Mouse (Mus musculus): ENCODE data around the gene Letmd1. TPM values are rescaled to one million over a fixed set of nuclear protein-coding genes. Genes with fewer than 3 reads are reported as not detected.
"Not testable (repeated sequence)": the region's sequence is repeated elsewhere in the genome, so short reads cannot be mapped to it uniquely, and the experiment has no call there.

Gene Letmd1
- polyA plus RNA-seq, 1 experiment: 44.4 TPM

DNA sequence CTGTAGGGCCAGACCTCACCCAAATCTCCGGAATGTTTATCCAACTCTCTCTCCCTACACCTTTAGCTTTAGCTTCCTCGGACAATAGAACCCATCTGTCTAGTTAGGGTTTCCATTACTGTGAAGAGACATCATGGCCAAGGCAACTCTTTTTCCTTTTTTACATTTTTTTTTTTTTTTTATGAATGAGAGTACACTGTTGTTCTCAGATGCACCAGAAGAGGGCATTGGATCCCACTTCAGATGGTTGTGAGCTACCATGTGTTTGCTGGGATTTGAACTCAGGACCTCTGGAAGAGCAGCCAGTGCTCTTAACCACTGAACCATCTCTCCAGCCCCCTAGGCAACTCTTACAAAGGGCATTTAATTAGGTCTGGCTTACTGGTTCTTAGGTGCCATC is 3.4 kb upstream of the Letmd1 start:
- WGBS: 77% methylated on average over 2 of the region's 2 CpGs
- DNase-seq: no peak
- Histone ChIP-seq H3K4me3 (replicated peaks; ENCODE audit: extremely low read depth, low read depth, low read length) (no peak overlapping the region), H3K4me1 (ENCODE audit: control insufficient read depth, insufficient read depth, low read length) (peaks cover 8% of the 10 kb centered on the region)
- TF ChIP-seq POLR2A (IDR thresholded peaks at IDR 0.05; ENCODE audit: borderline replicate concordance, extremely low read depth, low read depth, low read length): no peak
- TF ChIP-seq CTCF (IDR thresholded peaks at IDR 0.05; ENCODE audit: insufficient read depth, low read length): no peak

DNA sequence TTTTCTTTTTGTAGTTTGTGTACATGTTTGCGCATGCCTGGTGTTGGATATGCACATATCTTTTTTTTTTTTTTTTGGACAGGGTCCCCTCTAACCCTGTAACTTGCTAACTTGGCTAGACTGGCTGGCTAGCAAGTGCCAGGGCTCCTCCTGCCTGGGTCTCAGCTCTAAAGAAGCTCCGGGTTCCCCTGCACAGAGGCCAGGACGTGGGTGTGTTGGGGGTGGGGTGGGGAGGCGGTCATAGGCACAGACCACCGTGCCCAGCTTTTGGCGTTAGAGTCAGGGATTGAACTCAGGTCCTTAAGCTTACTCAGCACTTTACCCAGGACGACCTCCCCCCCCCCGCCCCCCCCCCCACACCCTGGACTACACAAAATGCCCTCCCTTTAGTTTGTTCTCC is 1.1 kb upstream of the Letmd1 start:
- no peak overlapping the region for H3K4me3 ChIP-seq (replicated peaks; ENCODE audit: extremely low read depth, low read depth, low read length)
- no peak for DNase-seq

DNA sequence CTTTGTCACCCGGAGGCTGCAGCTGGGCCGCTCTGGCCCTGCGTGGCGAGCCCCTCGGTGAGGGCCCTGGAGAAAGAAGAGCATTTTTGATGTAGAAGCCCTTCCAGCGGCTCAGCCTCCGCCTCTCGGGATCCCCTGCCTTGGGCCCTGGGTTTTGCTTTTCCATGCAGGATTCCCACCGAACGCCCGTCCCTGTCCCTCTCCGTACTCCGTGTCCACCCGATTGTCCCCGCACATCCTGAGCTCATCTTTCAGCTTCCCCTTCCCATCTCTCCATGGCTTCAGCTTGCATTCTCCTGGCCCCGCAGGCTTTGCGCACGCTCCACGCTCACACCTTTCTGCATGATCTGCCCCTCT is 344 bp downstream of the Letmd1 start:
- no peak for DNase-seq

More for the DNA sequence above, 1.1 kb upstream of the Letmd1 start:
- WGBS: 37% methylated on average over 8 of the region's 8 CpGs
- peaks cover 8% of the 10 kb centered on the region for H3K4me1 ChIP-seq (ENCODE audit: control insufficient read depth, insufficient read depth, low read length)
- TF ChIP-seq POLR2A (IDR thresholded peaks at IDR 0.05; ENCODE audit: borderline replicate concordance, extremely low read depth, low read depth, low read length): no peak
- no peak for TF ChIP-seq CTCF (IDR thresholded peaks at IDR 0.05; ENCODE audit: insufficient read depth, low read length)

GRCm38 (mm10) chr15:100470037-100470436 is 1.2 kb downstream of the Letmd1 start:
- no peak for DNase-seq
- Histone ChIP-seq H3K4me1 (ENCODE audit: control insufficient read depth, insufficient read depth, low read length) (peaks cover 8% of the 10 kb centered on the region), H3K4me3 (replicated peaks; ENCODE audit: extremely low read depth, low read depth, low read length) (no peak overlapping the region)
- no peak for TF ChIP-seq CTCF (IDR thresholded peaks at IDR 0.05; ENCODE audit: insufficient read depth, low read length)
- no peak for TF ChIP-seq POLR2A (IDR thresholded peaks at IDR 0.05; ENCODE audit: borderline replicate concordance, extremely low read depth, low read depth, low read length)
- 58% methylated on average over 10 of the region's 10 CpGs for WGBS

More for the DNA sequence above, 344 bp downstream of the Letmd1 start:
- WGBS: under 1% methylated on average over 19 of the region's 19 CpGs
- Histone ChIP-seq H3K4me3 (replicated peaks; ENCODE audit: extremely low read depth, low read depth, low read length) (peak overlapping the region; percentile 89), H3K4me1 (ENCODE audit: control insufficient read depth, insufficient read depth, low read length) (peaks cover 8% of the 10 kb centered on the region)
- TF ChIP-seq CTCF (IDR thresholded peaks at IDR 0.05; ENCODE audit: insufficient read depth, low read length) (no peak), POLR2A (IDR thresholded peaks at IDR 0.05; ENCODE audit: borderline replicate concordance, extremely low read depth, low read depth, low read length) (no peak)

- H3K4me1 ChIP-seq (ENCODE audit: control insufficient read depth, insufficient read depth, low read length): peaks cover 4% of the 10 kb centered on the region
- no peak overlapping the region for H3K4me3 ChIP-seq (replicated peaks; ENCODE audit: extremely low read depth, low read depth, low read length)
- no peak for TF ChIP-seq POLR2A (IDR thresholded peaks at IDR 0.05; ENCODE audit: borderline replicate concordance, extremely low read depth, low read depth, low read length)
- no peak for TF ChIP-seq CTCF (IDR thresholded peaks at IDR 0.05; ENCODE audit: insufficient read depth, low read length)
- no peak for DNase-seq
- 70% methylated on average over 7 of the region's 7 CpGs for WGBS
These were observed 5.2 kb downstream of the Letmd1 start for GRCm38 (mm10) chr15:100473926-100474503.

DNA sequence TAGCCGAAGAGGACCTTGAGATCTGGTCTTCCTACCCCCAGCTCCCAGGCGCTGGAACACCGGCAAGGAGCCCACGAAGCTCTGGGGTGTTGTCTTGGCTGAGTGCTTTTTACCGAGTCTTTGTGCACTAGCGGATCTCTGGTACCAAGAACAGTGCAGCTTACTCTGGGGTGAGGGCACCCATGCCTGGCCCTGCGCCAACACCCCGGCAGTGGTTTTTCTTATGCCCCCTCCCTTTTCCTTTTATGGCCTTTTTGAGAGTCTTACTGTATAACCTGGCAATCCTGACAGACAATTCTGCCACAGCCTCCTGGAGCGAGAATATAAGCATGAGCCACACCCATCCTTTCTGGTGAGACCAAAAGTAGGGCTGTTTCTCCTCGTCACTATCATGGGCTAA is 9.5 kb downstream of the Letmd1 start:
- Histone ChIP-seq H3K4me1 (ENCODE audit: control insufficient read depth, insufficient read depth, low read length) (no peaks in the 10 kb centered on the region), H3K4me3 (replicated peaks; ENCODE audit: extremely low read depth, low read depth, low read length) (no peak overlapping the region)
- no peak for DNase-seq
- 67% methylated on average over 10 of the region's 10 CpGs for WGBS
- TF ChIP-seq CTCF (IDR thresholded peaks at IDR 0.05; ENCODE audit: insufficient read depth, low read length) (no peak), POLR2A (IDR thresholded peaks at IDR 0.05; ENCODE audit: borderline replicate concordance, extremely low read depth, low read depth, low read length) (no peak)

DNA sequence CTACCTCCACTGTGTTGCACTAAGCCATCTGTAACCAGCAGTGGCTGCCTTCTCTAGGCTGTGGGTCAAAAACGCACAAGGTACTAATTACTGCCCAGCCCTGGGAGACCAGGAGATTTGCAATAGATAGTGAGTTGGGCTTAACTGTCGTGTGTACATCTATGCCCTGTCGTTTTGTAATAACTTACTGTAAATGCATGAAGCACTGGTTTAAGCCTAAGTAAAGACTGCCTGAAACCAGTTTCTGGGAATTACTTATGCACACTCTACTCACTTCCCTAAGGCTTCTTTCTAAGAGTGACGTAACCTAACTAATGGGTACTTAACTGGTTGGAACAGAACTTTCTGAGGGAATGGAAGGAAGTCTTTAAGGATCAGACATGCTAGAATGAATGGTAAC is 10.1 kb downstream of the Letmd1 start:
- DNase-seq: no peak
- TF ChIP-seq POLR2A (IDR thresholded peaks at IDR 0.05; ENCODE audit: borderline replicate concordance, extremely low read depth, low read depth, low read length) (no peak), CTCF (IDR thresholded peaks at IDR 0.05; ENCODE audit: insufficient read depth, low read length) (no peak)
- WGBS: 76% methylated on average over 4 of the region's 4 CpGs
- H3K4me3 ChIP-seq (replicated peaks; ENCODE audit: extremely low read depth, low read depth, low read length): no peak overlapping the region
- no peaks in the 10 kb centered on the region for H3K4me1 ChIP-seq (ENCODE audit: control insufficient read depth, insufficient read depth, low read length)

DNA sequence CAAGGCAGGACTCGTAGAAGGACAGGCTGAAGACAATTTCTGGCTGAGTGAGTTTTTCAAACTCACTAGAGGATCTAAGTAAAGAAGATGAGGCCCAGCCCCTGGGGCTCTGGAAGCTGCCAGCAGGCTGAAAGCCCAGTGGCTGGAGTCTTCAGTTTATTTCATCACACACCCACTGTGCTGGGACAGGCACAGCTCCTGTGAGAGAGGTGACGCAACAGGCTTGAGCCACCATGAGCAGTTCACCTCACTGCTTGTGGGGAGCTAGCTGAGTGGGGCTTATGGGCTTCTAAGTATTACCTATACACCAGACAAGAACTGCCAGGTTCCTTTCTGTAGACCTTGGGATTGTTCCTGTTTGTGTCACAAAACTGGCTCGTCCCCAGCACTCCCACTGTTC is 16.8 kb downstream of the Letmd1 start:
- 68% methylated on average over 3 of the region's 3 CpGs for WGBS
- TF ChIP-seq CTCF (IDR thresholded peaks at IDR 0.05; ENCODE audit: insufficient read depth, low read length) (no peak), POLR2A (IDR thresholded peaks at IDR 0.05; ENCODE audit: borderline replicate concordance, extremely low read depth, low read depth, low read length) (no peak)
- DNase-seq: peak; percentile 17
- no peak overlapping the region for H3K4me3 ChIP-seq (replicated peaks; ENCODE audit: extremely low read depth, low read depth, low read length)
- no peaks in the 10 kb centered on the region for H3K4me1 ChIP-seq (ENCODE audit: control insufficient read depth, insufficient read depth, low read length)

DNA sequence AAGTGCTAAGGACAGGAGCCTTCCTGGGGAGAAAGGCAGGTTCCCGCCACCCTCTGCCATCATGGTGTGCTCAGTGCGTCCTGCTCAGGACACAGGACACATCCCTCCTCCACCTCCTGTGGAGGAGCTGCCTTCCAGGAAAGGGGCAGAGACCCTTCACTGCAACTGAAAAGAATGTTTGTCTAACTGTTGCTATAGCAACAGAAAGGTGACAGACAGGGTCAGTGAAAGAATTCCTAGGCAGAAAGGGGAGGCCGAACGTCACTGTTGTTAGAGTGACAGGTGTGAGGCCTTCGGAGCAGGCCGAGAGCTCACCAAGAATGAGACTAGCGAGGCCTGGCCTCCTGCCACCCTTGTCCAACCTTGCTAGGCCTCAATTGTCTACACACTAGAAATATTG is 17.6 kb downstream of the Letmd1 start:
- Histone ChIP-seq H3K4me3 (replicated peaks; ENCODE audit: extremely low read depth, low read depth, low read length) (no peak overlapping the region), H3K4me1 (ENCODE audit: control insufficient read depth, insufficient read depth, low read length) (no peaks in the 10 kb centered on the region)
- no peak for TF ChIP-seq CTCF (IDR thresholded peaks at IDR 0.05; ENCODE audit: insufficient read depth, low read length)
- no peak for TF ChIP-seq POLR2A (IDR thresholded peaks at IDR 0.05; ENCODE audit: borderline replicate concordance, extremely low read depth, low read depth, low read length)
- DNase-seq: no peak
- 60% methylated on average over 7 of the region's 7 CpGs for WGBS

DNA sequence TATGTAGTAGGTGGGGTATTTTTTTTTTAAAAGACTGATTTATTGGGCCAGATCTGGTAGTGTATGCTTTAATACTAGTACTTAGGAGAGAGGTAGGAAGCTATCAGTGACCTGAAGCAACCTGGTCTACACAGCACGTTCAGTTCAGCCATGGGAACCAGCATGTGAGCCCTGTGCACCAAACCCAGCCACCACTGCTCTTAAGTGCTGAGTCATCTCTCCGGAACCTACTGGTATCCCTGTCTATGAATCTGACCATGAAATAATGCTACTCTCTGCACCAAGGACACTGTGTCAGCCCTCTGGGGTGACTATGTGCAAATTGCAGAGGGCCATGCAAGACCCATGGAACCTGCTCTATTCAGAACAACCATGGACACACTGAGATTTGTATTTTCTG is 18.2 kb downstream of the Letmd1 start:
- H3K4me3 ChIP-seq (replicated peaks; ENCODE audit: extremely low read depth, low read depth, low read length): no peak overlapping the region
- no peak for DNase-seq
- no peaks in the 10 kb centered on the region for H3K4me1 ChIP-seq (ENCODE audit: control insufficient read depth, insufficient read depth, low read length)
- TF ChIP-seq POLR2A (IDR thresholded peaks at IDR 0.05; ENCODE audit: borderline replicate concordance, extremely low read depth, low read depth, low read length) (no peak), CTCF (IDR thresholded peaks at IDR 0.05; ENCODE audit: insufficient read depth, low read length) (no peak)
- 64% methylated on average over 2 of the region's 2 CpGs for WGBS

- 65% methylated on average over 1 of the region's 1 CpGs for WGBS
- not testable (repeated sequence) for H3K4me1 ChIP-seq (ENCODE audit: control insufficient read depth, insufficient read depth, low read length); H3K4me3 ChIP-seq (replicated peaks; ENCODE audit: extremely low read depth, low read depth, low read length); DNase-seq
These were observed 19.5 kb downstream of the Letmd1 start for GRCm38 (mm10) chr15:100488297-100488696.

Measured in lung, adult 2 months (tissue).